Mouse (Mus musculus): ENCODE measurements around the gene Irx3. TPM values are rescaled to one million over a fixed set of nuclear protein-coding genes. Genes with fewer than 3 reads are reported as not detected.

The Irx3 gene
- polyA plus RNA-seq, 1 experiment from 2014 or later: 13.7 TPM

DNA sequence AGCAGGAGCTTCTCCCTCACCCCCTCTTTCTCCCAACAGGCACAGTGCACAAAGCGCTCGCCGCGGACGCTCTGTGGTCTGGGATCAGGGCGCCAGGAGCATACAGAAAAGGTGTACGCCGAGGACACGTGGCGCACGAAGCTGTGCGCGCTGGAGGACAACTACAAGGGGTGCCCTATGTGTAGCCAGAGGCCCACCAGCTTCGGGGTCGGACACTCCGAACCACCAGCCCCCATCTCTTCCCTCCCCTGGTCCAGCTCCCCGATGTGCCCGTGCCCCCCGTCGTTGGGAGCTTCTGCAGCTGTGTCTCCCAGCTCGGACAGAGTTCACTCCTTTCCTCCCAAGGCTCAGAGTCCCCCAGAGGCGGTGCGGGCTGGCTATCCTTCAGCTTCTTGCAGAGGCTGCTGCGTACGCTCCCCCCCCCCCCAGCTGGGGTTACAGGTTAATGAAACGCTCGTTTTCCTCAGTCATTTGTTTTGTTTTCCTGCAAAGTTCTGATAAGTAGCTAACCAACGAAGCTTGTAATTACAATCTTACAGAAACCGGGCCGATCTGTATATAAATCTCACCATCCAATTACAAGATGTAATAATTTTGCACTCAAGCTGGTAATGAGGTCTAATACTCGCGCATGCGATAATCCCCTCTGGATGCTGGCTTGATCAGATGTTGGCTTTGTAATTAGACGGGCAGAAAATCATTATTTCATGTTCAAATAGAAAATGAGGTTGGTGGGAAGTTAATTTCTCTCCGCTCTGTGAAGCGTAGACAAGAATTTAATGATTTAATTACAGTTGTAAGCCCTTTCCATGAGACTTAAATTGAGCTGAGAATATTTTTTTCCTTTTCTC is 2.8 kb upstream of the Irx3 start:
- Histone ChIP-seq H3K27ac (ENCODE audit: low read depth, low read length) (no peak overlapping the region), H3K36me3 (ENCODE audit: control insufficient read depth, insufficient read depth, low read length) (no peaks in the 10 kb centered on the region), H3K27me3 (ENCODE audit: control insufficient read depth, insufficient read depth, low read length) (peaks cover 87% of the 10 kb centered on the region), H3K4me3 (ENCODE audit: low read length) (peak overlapping the region; percentile 28), H3K4me1 (ENCODE audit: control insufficient read depth, insufficient read depth, low read length) (peaks cover 24% of the 10 kb centered on the region), H3K9ac (ENCODE audit: low read depth, low read length) (no peak overlapping the region), H3K9me3 (ENCODE audit: control insufficient read depth, low read length) (no peaks in the 10 kb centered on the region), H3K4me2 (replicated peaks; ENCODE audit: low read depth, low read length) (peak overlapping the region; percentile 45)
- WGBS: 3% methylated on average over 36 of the region's 36 CpGs
- ATAC-seq (ENCODE audit: low FRiP score, low TSS enrichment): no peak

DNA sequence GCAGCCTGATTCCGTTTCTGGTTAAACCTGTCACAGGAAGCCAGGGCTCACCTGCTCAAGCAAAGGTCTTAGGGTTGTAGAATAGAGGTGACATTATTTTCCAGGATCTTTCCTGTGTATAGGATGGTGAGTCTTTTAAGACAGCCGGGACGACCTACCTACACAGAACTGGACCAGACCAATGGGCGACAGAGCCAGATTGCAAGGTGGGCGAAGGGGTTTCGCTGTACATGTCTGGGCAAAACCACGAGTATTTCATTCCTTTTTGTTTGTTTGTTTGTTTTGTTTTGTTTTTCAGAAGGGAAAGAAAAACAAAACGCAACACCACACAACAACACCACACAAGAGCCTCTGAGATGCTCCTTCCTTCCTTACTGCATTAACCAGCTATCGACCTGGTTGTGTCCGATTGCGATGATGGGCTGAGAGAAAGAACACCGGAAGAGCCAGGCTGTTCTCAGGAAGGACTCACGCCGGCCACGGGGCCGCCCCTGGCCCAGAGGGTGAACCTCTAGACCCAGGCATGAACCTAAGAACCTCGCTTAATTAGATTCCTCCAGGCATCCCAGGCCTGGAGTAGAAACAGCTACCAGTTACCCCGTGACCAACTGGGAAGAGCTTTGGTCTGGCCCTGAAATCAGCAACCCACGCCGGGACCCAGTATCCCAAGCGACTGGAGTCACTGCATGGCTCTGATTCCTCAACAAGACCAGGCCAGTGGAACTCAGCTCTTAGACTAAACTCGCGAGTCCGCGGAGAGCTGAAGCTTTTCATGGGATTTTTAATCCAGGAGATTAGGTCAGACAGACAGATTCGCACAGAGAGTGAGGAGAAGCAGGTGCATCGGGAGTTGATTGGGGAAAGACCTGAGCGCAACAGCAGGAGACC is 1.9 kb upstream of the Irx3 start:
- ATAC-seq (ENCODE audit: low FRiP score, low TSS enrichment): no peak
- Histone ChIP-seq H3K9me3 (ENCODE audit: control insufficient read depth, low read length) (no peaks in the 10 kb centered on the region), H3K9ac (ENCODE audit: low read depth, low read length) (no peak overlapping the region), H3K27ac (ENCODE audit: low read depth, low read length) (no peak overlapping the region), H3K27me3 (ENCODE audit: control insufficient read depth, insufficient read depth, low read length) (peaks cover 87% of the 10 kb centered on the region), H3K4me2 (replicated peaks; ENCODE audit: low read depth, low read length) (peak overlapping the region; percentile 31), H3K4me3 (ENCODE audit: low read length) (peak overlapping the region; percentile 10; the same call in 1 of the 2 replicates), H3K36me3 (ENCODE audit: control insufficient read depth, insufficient read depth, low read length) (no peaks in the 10 kb centered on the region), H3K4me1 (ENCODE audit: control insufficient read depth, insufficient read depth, low read length) (peaks cover 24% of the 10 kb centered on the region)
- WGBS: 8% methylated on average over 28 of the region's 28 CpGs

DNA sequence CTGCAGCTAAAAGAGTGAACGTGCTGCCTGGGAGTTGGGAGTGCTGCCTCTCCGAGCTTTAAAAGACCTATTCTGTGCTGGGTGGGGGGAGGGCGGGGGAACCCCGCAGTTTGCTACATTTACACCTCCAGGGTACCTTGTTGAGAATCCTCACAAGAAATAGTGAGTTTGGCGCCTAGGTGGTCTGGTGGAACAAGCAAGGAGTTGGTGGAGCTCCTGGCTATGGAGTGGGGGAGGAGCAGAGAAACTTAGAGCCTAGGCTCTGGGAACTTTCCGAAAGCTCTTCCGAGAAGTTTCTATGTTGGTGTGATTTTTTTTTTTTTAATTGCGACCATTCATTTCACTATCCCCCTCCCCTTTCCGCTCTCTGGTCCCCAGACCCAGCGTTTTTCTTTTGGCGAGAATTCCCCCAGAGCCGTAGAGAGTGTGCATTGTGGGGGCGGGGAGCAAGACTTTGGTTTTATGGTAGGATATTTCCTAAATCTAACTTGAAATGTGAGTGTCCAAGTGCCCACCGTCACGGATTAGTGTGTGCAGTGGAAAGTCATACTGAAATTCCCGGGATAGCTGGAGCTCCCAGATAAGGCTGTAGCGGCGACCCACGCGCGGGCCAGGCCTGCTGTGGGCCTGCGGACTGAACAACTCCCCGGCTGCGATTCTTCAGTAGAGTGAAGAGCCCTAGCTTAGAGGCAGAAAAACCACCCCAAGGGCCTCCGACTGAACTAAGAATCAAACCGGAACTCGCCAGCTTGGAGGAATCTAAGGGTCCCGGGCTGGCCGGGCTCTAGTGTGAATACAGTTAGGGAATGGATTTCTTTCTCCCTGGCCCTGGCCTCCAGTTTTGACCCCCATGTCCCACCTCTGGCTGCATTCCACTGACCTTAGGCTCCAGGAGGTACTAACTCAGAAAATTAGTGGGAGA is 795 bp upstream of the Irx3 start:
- peak overlapping the region; percentile 63 for H3K4me3 ChIP-seq (ENCODE audit: low read length)
- peak overlapping the region; percentile 70; the same call in 1 of the 2 replicates for H3K9ac ChIP-seq (ENCODE audit: low read depth, low read length)
- no peaks in the 10 kb centered on the region for H3K9me3 ChIP-seq (ENCODE audit: control insufficient read depth, low read length)
- no peak for ATAC-seq (ENCODE audit: low FRiP score, low TSS enrichment)
- peaks cover 87% of the 10 kb centered on the region for H3K27me3 ChIP-seq (ENCODE audit: control insufficient read depth, insufficient read depth, low read length)
- peaks cover 31% of the 10 kb centered on the region for H3K4me1 ChIP-seq (ENCODE audit: control insufficient read depth, insufficient read depth, low read length)
- peak overlapping the region; percentile 88 for H3K4me2 ChIP-seq (replicated peaks; ENCODE audit: low read depth, low read length)
- no peaks in the 10 kb centered on the region for H3K36me3 ChIP-seq (ENCODE audit: control insufficient read depth, insufficient read depth, low read length)
- H3K27ac ChIP-seq (ENCODE audit: low read depth, low read length): no peak overlapping the region
- WGBS: 3% methylated on average over 29 of the region's 29 CpGs

DNA sequence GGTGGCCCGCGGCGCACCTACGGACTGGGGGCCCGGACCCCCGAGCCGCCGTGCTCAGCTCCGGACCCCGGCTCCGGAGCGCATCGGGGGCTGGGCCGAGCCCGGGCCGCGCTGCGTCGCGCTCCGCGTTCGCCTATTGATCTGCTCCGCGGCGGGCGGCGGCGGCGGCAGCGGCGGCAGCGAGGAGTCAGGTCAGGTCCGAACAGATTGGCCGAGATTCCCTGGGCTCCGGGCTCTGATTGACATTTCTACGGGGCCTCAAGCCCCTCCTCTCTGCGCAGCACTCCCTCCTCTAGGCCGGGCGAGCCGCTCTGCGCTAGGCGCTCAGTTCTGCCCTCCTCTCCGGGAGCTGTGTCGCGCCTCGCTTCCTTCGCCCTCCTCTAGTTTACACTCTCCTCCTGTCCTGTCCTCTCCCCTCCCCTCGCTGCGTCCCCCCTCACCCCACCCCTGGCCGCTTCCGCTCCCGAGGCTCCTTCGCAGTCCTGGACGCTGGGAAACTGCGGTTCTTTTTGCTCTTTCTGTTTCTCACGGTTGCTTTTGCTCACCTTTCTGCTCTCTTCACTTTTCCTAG is 541 bp downstream of the Irx3 start:
- Histone ChIP-seq H3K4me3 (ENCODE audit: low read length) (peak overlapping the region; percentile 63), H3K27me3 (ENCODE audit: control insufficient read depth, insufficient read depth, low read length) (peaks cover 87% of the 10 kb centered on the region), H3K27ac (ENCODE audit: low read depth, low read length) (peak overlapping the region; percentile 89), H3K9me3 (ENCODE audit: control insufficient read depth, low read length) (no peaks in the 10 kb centered on the region), H3K4me1 (ENCODE audit: control insufficient read depth, insufficient read depth, low read length) (peaks cover 31% of the 10 kb centered on the region), H3K36me3 (ENCODE audit: control insufficient read depth, insufficient read depth, low read length) (no peaks in the 10 kb centered on the region), H3K4me2 (replicated peaks; ENCODE audit: low read depth, low read length) (peak overlapping the region; percentile 88), H3K9ac (ENCODE audit: low read depth, low read length) (peak overlapping the region; percentile 70)
- 0% methylated on average over 52 of the region's 57 CpGs for WGBS
- peak; percentile 84 for ATAC-seq (ENCODE audit: low FRiP score, low TSS enrichment)

DNA sequence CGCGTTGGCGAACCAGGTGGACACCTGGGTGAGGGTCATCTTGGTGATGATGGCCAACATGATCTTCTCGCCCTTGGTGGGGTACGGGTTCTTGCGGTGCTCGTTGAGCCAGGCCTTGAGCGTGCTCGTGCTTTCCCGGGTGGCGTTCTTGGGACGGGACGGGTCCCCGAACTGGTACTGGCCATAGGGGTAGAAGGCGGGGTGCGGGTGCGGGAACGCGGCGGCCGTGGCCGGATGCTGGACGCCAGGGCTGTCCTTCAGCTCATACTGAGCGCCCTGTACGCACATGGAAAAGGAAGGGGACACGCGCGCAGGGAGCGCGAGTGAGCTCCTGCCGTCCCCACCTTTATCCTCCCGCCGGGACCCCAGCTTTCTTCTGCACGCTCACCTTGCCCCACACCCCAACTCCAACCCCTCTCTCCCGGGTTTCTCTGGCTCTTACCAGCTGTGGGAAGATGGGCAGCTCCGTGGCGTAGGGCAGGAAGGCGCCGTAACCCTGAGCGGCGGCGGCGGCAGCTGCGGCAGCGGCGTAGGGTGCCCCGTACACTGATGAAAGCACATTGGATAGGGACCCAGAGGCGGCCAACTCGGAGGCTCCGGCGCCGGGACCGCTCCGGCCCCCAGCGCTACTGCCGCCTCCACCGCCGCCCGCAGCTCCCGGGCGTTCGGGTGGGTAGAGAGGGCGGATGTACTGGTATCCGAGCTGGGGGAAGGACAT is 1.2 kb downstream of the Irx3 start:
- Histone ChIP-seq H3K36me3 (ENCODE audit: control insufficient read depth, insufficient read depth, low read length) (no peaks in the 10 kb centered on the region), H3K27ac (ENCODE audit: low read depth, low read length) (peak overlapping the region; percentile 89), H3K4me1 (ENCODE audit: control insufficient read depth, insufficient read depth, low read length) (peaks cover 31% of the 10 kb centered on the region), H3K9ac (ENCODE audit: low read depth, low read length) (peak overlapping the region; percentile 70), H3K27me3 (ENCODE audit: control insufficient read depth, insufficient read depth, low read length) (peaks cover 88% of the 10 kb centered on the region), H3K4me3 (ENCODE audit: low read length) (peak overlapping the region; percentile 63), H3K9me3 (ENCODE audit: control insufficient read depth, low read length) (no peaks in the 10 kb centered on the region), H3K4me2 (replicated peaks; ENCODE audit: low read depth, low read length) (peak overlapping the region; percentile 88)
- ATAC-seq (ENCODE audit: low FRiP score, low TSS enrichment): peak; percentile 11; the same call in 1 of the 2 replicates
- WGBS: under 1% methylated on average over 63 of the region's 64 CpGs

DNA sequence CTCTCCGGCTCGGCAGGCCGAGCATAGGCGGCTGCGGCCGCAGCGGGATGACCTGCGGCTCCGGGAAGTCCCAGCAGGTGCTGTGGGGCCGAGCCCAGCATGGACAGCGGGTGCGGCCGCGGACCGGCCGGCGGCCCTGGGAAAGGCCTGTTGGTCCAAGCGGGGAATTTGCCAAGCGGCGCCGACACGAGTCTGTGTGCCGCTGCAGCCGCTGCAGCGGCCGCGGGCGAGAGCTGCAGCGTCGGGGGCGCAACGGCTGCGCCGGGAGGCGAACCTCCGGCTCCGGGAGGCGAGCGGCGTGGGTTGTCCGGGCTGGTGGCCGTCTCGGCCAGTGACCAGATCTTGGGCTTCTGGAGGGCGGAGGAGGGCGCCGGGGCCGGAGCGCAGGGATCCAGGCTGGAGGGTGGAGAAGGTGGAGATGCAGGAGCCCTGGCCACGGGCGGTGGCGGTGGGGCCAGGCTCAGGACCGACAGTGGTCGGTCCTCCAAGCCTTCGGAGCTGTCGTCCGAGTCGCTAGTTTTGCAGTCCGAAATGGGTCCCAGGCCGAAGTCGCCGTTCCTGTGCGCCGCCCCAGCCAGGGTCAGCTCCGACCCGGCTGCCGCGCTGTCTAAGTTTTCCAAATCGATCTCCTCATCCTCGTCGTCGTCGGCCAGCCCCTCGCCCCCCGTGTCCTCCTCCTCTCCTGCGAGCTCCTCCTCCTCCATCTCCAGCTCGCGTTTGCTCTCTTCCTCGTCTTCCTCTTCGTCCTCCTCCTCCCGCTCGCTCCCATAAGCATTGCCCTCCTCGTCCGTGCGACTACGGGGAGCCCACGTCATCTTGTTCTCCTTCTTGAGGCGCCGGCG is 2.0 kb downstream of the Irx3 start:
- Histone ChIP-seq H3K27ac (ENCODE audit: low read depth, low read length) (peak overlapping the region; percentile 89; the same call in 1 of the 2 replicates), H3K27me3 (ENCODE audit: control insufficient read depth, insufficient read depth, low read length) (peaks cover 89% of the 10 kb centered on the region), H3K9me3 (ENCODE audit: control insufficient read depth, low read length) (no peaks in the 10 kb centered on the region), H3K9ac (ENCODE audit: low read depth, low read length) (peak overlapping the region; percentile 70), H3K4me3 (ENCODE audit: low read length) (peak overlapping the region; percentile 63), H3K36me3 (ENCODE audit: control insufficient read depth, insufficient read depth, low read length) (no peaks in the 10 kb centered on the region), H3K4me2 (replicated peaks; ENCODE audit: low read depth, low read length) (peak overlapping the region; percentile 88), H3K4me1 (ENCODE audit: control insufficient read depth, insufficient read depth, low read length) (peaks cover 27% of the 10 kb centered on the region)
- WGBS: under 1% methylated on average over 81 of the region's 89 CpGs
- no peak for ATAC-seq (ENCODE audit: low FRiP score, low TSS enrichment)

DNA sequence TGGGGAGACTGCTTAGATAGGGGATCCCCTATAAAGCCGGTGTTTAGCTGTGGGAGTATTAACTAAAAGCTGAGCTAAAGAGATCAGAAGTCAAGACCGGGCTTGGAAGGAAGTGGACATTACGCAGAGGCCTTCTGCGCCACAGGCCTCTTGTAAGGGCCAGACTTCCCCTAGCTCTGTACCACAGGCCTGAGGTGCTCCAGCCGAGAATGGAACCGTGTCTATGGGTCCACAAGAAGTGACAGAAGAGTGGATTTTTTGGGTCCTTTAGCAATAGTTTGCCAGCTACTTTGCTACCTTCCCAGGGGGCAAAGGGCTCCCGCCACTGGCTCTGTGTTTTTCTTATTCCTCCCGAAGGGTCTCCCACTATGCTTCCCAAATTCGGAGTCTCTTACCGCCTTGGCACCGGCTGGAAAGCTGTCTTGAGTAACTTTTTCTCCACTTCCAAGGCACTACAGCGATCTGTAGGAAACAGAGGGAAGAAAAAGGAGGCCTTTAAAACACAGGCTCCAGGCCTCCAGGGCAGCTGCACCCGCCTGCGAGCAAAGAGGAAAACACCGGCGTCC is 2.8 kb downstream of the Irx3 start:
- WGBS: 25% methylated on average over 14 of the region's 16 CpGs
- H3K36me3 ChIP-seq (ENCODE audit: control insufficient read depth, insufficient read depth, low read length): no peaks in the 10 kb centered on the region
- H3K4me2 ChIP-seq (replicated peaks; ENCODE audit: low read depth, low read length): peak overlapping the region; percentile 88
- peaks cover 83% of the 10 kb centered on the region for H3K27me3 ChIP-seq (ENCODE audit: control insufficient read depth, insufficient read depth, low read length)
- H3K9ac ChIP-seq (ENCODE audit: low read depth, low read length): peak overlapping the region; percentile 70
- no peak overlapping the region for H3K27ac ChIP-seq (ENCODE audit: low read depth, low read length)
- ATAC-seq (ENCODE audit: low FRiP score, low TSS enrichment): no peak
- no peaks in the 10 kb centered on the region for H3K9me3 ChIP-seq (ENCODE audit: control insufficient read depth, low read length)
- peak overlapping the region; percentile 63 for H3K4me3 ChIP-seq (ENCODE audit: low read length)
- H3K4me1 ChIP-seq (ENCODE audit: control insufficient read depth, insufficient read depth, low read length): peaks cover 24% of the 10 kb centered on the region
